Mouse (Mus musculus): ENCODE results near the gene Fam43b. TPM values are rescaled to one million over a fixed set of nuclear protein-coding genes. Genes with fewer than 3 reads are reported as not detected.
A peak's percentile ranks its signal among the peaks of the same experiment; 100 is the strongest.
"Not testable (repeated sequence)": the region's sequence is repeated elsewhere in the genome, so short reads cannot be mapped to it uniquely, and the experiment has no call there.

Fam43b gene
- total and polyA plus RNA-seq, 3 experiments: not detected

- TF ChIP-seq GABPA (IDR thresholded peaks at IDR 0.05; ENCODE audit: insufficient replicate concordance, low read depth, low read length) (no peak), POLR2AphosphoS2 (IDR thresholded peaks at IDR 0.05; ENCODE audit: low read depth, low read length) (no peak), PAX5 (IDR thresholded peaks at IDR 0.05; ENCODE audit: low read length) (no peak), JUN (IDR thresholded peaks at IDR 0.05; ENCODE audit: insufficient read depth, low read depth, low read length) (no peak), ZKSCAN1 (IDR thresholded peaks at IDR 0.05; ENCODE audit: borderline replicate concordance, low read depth, low read length) (no peak), ZC3H11A (IDR thresholded peaks at IDR 0.05; ENCODE audit: low read depth, low read length) (0 out of 2 replicates have a peak, but pooled peaks have one; percentile 3), MAFK (IDR thresholded peaks at IDR 0.05; ENCODE audit: insufficient replicate concordance, low read length) (no peak), BHLHE40 (IDR thresholded peaks at IDR 0.05; ENCODE audit: low read depth, low read length) (peak; percentile 52), SMC3 (IDR thresholded peaks at IDR 0.05; ENCODE audit: low read depth, low read length) (peak; percentile 80), CHD2 (IDR thresholded peaks at IDR 0.05; ENCODE audit: low read length) (no peak), EP300 (IDR thresholded peaks at IDR 0.05; ENCODE audit: low read length) (peak; percentile 51; the same call in 1 of the 2 replicates), ELF1 (IDR thresholded peaks at IDR 0.05; ENCODE audit: low read depth, low read length) (no peak), NRF1 (IDR thresholded peaks at IDR 0.05; ENCODE audit: low read depth, low read length) (0 out of 2 replicates have a peak, but pooled peaks have one; percentile 22), USF2 (conservative IDR thresholded peaks at IDR 0.05; ENCODE audit: low read depth, low read length) (no peak), ETS1 (conservative IDR thresholded peaks at IDR 0.05; ENCODE audit: low read depth, low read length) (peak; percentile 79), TCF12 (IDR thresholded peaks at IDR 0.05; ENCODE audit: low read depth, low read length) (peak; percentile 57), RCOR1 (conservative IDR thresholded peaks at IDR 0.05; ENCODE audit: low read depth, low read length) (no peak), SIN3A (IDR thresholded peaks at IDR 0.05; ENCODE audit: low read length) (peak; percentile 17; the same call in 1 of the 2 replicates), CTCF (conservative IDR thresholded peaks at IDR 0.05 in 1 of 2, IDR thresholded peaks at IDR 0.05 in 1 of 2; ENCODE audit: low read depth in 2 of 2, low read length in 2 of 2) (peak; percentile 75 to 97), ZNF384 (IDR thresholded peaks at IDR 0.05; ENCODE audit: low read depth, low read length) (peak; percentile 32; the same call in 1 of the 2 replicates)
Measured at GRCm38 (mm10) chr4:138426778-138427705, 30.7 kb upstream of the Fam43b start (continued).

GRCm38 (mm10) chr4:138425604-138426003, 29.3 kb upstream of the Fam43b start:
- H3K36me3 ChIP-seq (replicated peaks in 1 of 2; ENCODE audit: control insufficient read depth in 1 of 2, insufficient read depth in 1 of 2, low read length in 1 of 2); H3K79me2 ChIP-seq (replicated peaks; ENCODE audit: control insufficient read depth, extremely low read depth, insufficient read depth, poor library complexity, severe bottlenecking); H3K27ac ChIP-seq (ENCODE audit: insufficient read depth, low read depth); in situ Hi-C loops (cut with MboI; ENCODE audit: low pct_ligation_motif_present, low pct_unique_long_range_greater_than_20kb, low sequenced_read_pairs); H3K4me2 ChIP-seq (ENCODE audit: insufficient read depth, low read depth, poor library complexity, severe bottlenecking); H3K9ac ChIP-seq (ENCODE audit: insufficient read depth, low read depth); dilution Hi-C loops (cut with MboI; ENCODE audit: extremely low pct_ligation_motif_present, extremely low pct_unique_long_range_greater_than_20kb, low sequenced_read_pairs); H3K4me3 ChIP-seq (replicated peaks in 1 of 3; ENCODE audit: low read depth in 2 of 3, low read length in 2 of 3, poor library complexity in 1 of 3); DNase-seq (ENCODE audit: extremely low read depth): not testable (repeated sequence)
- Histone ChIP-seq H3K27me3 (replicated peaks) (peaks cover 80% of the 10 kb centered on the region), H3K4me1 (ENCODE audit: control insufficient read depth in 1 of 2, insufficient read depth in 2 of 2) (peaks cover 5 to 18% of the 10 kb centered on the region in 2 experiments), H3K9me3 (replicated peaks; ENCODE audit: low read length) (peaks cover 15% of the 10 kb centered on the region)

Measured in CH12.LX (cell line).